Mouse (Mus musculus): Measurements from ENCODE around the gene Zar1. TPM values are rescaled to one million over a fixed set of nuclear protein-coding genes. Genes with fewer than 3 reads are reported as not detected.

Gene Zar1
- polyA plus RNA-seq, 2 experiments, result 0.54 to 0.72 TPM

DNA sequence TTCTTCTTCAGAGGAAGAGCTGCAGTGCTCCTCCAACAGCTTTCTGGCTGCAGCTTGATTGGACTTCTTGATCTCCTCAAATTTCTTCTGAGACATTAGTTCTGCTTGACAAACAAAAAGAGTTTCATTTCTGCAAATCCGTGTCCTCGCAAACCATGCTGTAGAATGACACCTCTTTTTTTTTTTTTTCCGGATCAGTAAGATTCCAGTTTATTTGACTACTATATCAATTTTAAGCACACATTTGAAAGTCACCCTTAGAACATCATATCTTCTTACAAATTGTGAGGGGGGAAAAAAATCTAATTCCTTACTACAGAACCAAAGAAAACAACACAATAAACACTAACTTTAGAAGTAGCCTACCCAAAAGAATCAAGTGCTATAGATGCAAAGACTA lies 24.8 kb downstream of the Zar1 start:
- H3K4me1 ChIP-seq (ENCODE audit: control insufficient read depth, insufficient read depth, low read length), result peaks cover 12% of the 10 kb centered on the region
- DNase-seq (ENCODE audit: low spot score), result no peak
- H3K9ac ChIP-seq (ENCODE audit: low read depth, low read length, severe bottlenecking), result no peak overlapping the region
- no peaks in the 10 kb centered on the region for H3K9me3 ChIP-seq (ENCODE audit: control insufficient read depth, low read length)
- no peak overlapping the region for H3K27ac ChIP-seq (replicated peaks; ENCODE audit: low read depth, low read length)
- H3K4me3 ChIP-seq (replicated peaks; ENCODE audit: low read length), result no peak overlapping the region
- no peak for ATAC-seq (ENCODE audit: low FRiP score, low read depth)
- peaks cover 22% of the 10 kb centered on the region for H3K36me3 ChIP-seq (ENCODE audit: control insufficient read depth, insufficient read depth, low read length)
- no peak overlapping the region for H3K4me2 ChIP-seq (replicated peaks; ENCODE audit: low read depth, low read length, severe bottlenecking)
- no peak for TF ChIP-seq POLR2A (IDR thresholded peaks at IDR 0.05; ENCODE audit: borderline replicate concordance, extremely low read depth, insufficient read depth, insufficient read length)
- H3K27me3 ChIP-seq (ENCODE audit: control insufficient read depth, insufficient read depth, low read length), result no peaks in the 10 kb centered on the region
- 91% methylated on average over 3 of the region's 3 CpGs for WGBS

- Histone ChIP-seq H3K27me3 (ENCODE audit: control insufficient read depth, insufficient read depth, low read length) (no peaks in the 10 kb centered on the region), H3K4me3 (replicated peaks; ENCODE audit: low read length) (no peak overlapping the region), H3K9ac (ENCODE audit: low read depth, low read length, severe bottlenecking) (no peak overlapping the region), H3K27ac (replicated peaks; ENCODE audit: low read depth, low read length) (no peak overlapping the region), H3K4me2 (replicated peaks; ENCODE audit: low read depth, low read length, severe bottlenecking) (no peak overlapping the region), H3K9me3 (ENCODE audit: control insufficient read depth, low read length) (no peaks in the 10 kb centered on the region), H3K4me1 (ENCODE audit: control insufficient read depth, insufficient read depth, low read length) (no peaks in the 10 kb centered on the region), H3K36me3 (ENCODE audit: control insufficient read depth, insufficient read depth, low read length) (peaks cover 30% of the 10 kb centered on the region)
- no peak for DNase-seq (ENCODE audit: low spot score)
- TF ChIP-seq POLR2A (IDR thresholded peaks at IDR 0.05; ENCODE audit: borderline replicate concordance, extremely low read depth, insufficient read depth, insufficient read length), result no peak
- ATAC-seq (ENCODE audit: low FRiP score, low read depth), result no peak
- WGBS, result 92% methylated on average over 3 of the region's 3 CpGs
Observed at GRCm38 (mm10) chr5:72551209-72551608, 29.8 kb downstream of the Zar1 start.

GRCm38 (mm10) chr5:72528896-72529295 lies 52.2 kb downstream of the Zar1 start:
- no peak overlapping the region for H3K4me3 ChIP-seq (replicated peaks; ENCODE audit: low read length)
- H3K9ac ChIP-seq (ENCODE audit: low read depth, low read length, severe bottlenecking), result no peak overlapping the region
- TF ChIP-seq POLR2A (IDR thresholded peaks at IDR 0.05; ENCODE audit: borderline replicate concordance, extremely low read depth, insufficient read depth, insufficient read length), result no peak
- no peaks in the 10 kb centered on the region for H3K27me3 ChIP-seq (ENCODE audit: control insufficient read depth, insufficient read depth, low read length)
- 96% methylated on average over 3 of the region's 3 CpGs for WGBS
- H3K4me1 ChIP-seq (ENCODE audit: control insufficient read depth, insufficient read depth, low read length), result no peaks in the 10 kb centered on the region
- DNase-seq (ENCODE audit: low spot score), result no peak
- no peak overlapping the region for H3K27ac ChIP-seq (replicated peaks; ENCODE audit: low read depth, low read length)
- no peaks in the 10 kb centered on the region for H3K9me3 ChIP-seq (ENCODE audit: control insufficient read depth, low read length)
- H3K36me3 ChIP-seq (ENCODE audit: control insufficient read depth, insufficient read depth, low read length), result peaks cover 49% of the 10 kb centered on the region
- no peak overlapping the region for H3K4me2 ChIP-seq (replicated peaks; ENCODE audit: low read depth, low read length, severe bottlenecking)
- no peak for ATAC-seq (ENCODE audit: low FRiP score, low read depth)

Other genes with a start within 250 kb of the Zar1 start
- 4.2 TPM in 2 replicates for gene Corin, start 76.8 kb downstream of the Zar1 start, polyA plus RNA-seq (2012; rRNA removed)
- 5.2 and 5.3 TPM in 2 replicates for gene Corin, start 76.8 kb downstream of the Zar1 start, polyA plus RNA-seq (2014; fragmentation: Nextera tagmentation; extraction: Ambion mirVana)
- 29.9 and 31.0 TPM in 2 replicates for gene Nfxl1, start 21.6 kb downstream of the Zar1 start, polyA plus RNA-seq (2012; rRNA removed)
- 25.2 and 25.8 TPM in 2 replicates for gene Nfxl1, start 21.6 kb downstream of the Zar1 start, polyA plus RNA-seq (2014; fragmentation: Nextera tagmentation; extraction: Ambion mirVana)
- gene Gm5868, start 6.3 kb upstream of the Zar1 start, polyA plus RNA-seq (2012; rRNA removed), result 0.38 and 0.48 TPM in 2 replicates
- 0.40 and 0.57 TPM in 2 replicates for gene Gm5868, start 6.3 kb upstream of the Zar1 start, polyA plus RNA-seq (2014; fragmentation: Nextera tagmentation; extraction: Ambion mirVana)
- 0.03 TPM in 1 of 2 replicates, not detected in the other for gene Cnga1, start 63.0 kb upstream of the Zar1 start, polyA plus RNA-seq (2012; rRNA removed)
- not detected in 2 replicates for gene Cnga1, start 63.0 kb upstream of the Zar1 start, polyA plus RNA-seq (2014; fragmentation: Nextera tagmentation; extraction: Ambion mirVana)
- 2.3 and 2.4 TPM in 2 replicates for gene Nipal1, start 66.5 kb upstream of the Zar1 start, polyA plus RNA-seq (2012; rRNA removed)
- 12.6 and 16.5 TPM in 2 replicates for gene Nipal1, start 66.5 kb upstream of the Zar1 start, polyA plus RNA-seq (2014; fragmentation: Nextera tagmentation; extraction: Ambion mirVana)
- 0.13 and 0.17 TPM in 2 replicates for gene Txk, start 171.5 kb upstream of the Zar1 start, polyA plus RNA-seq (2012; rRNA removed)
- gene Txk, start 171.5 kb upstream of the Zar1 start, polyA plus RNA-seq (2014; fragmentation: Nextera tagmentation; extraction: Ambion mirVana), result 0.15 and 0.17 TPM in 2 replicates

Data from limb, embryonic 14.5 days (tissue).